12 mouse cellular contexts compared by ENCODE assay signal in genomic region chr13:43225161-43225560, GRCm38 (mm10). TPM values are rescaled to one million over a fixed set of nuclear protein-coding genes. Genes with fewer than 3 reads are reported as not detected.
DNase-seq lines count a peak whose midpoint lies in the region; ATAC-seq and TF ChIP-seq lines count a peak whose summit lies in the region.
"Had no signal": no experiment of that assay in that cellular context is flagged by ENCODE, and none has a peak within 500 bp of the region (broad histone marks: within the 10 kb centered on the region; RNA-seq: fewer than 3 reads in every experiment).

No protein-coding gene starts in this region.

- no peaks in the 10 kb centered on the region for H3K27me3 ChIP-seq in heart, postnatal 0 days (ENCODE audit: control insufficient read depth, insufficient read depth, low read length)
- no peaks in the 10 kb centered on the region for H3K27me3 ChIP-seq in liver, postnatal 0 days (ENCODE audit: insufficient read depth, low read length)
- H3K27me3 ChIP-seq in liver, embryonic 12.5 days (replicated peaks) = 0 out of 2 replicates have a peak, but pooled peaks cover 1% of the 10 kb centered on the region
- H3K27me3 ChIP-seq: heart, embryonic 12.5 days had no signal

- no peak for TF ChIP-seq EP300 in heart, postnatal 0 days (IDR thresholded peaks at IDR 0.05; ENCODE audit: low read depth)
- no peak for TF ChIP-seq EP300 in liver, postnatal 0 days (IDR thresholded peaks at IDR 0.05; ENCODE audit: low read depth)

- 85% methylated on average over 5 of the region's 5 CpGs for WGBS in heart, postnatal 0 days
- 84% methylated on average over 5 of the region's 5 CpGs for WGBS in liver, postnatal 0 days (ENCODE audit: insufficient replicate concordance)
- 78% methylated on average over 5 of the region's 5 CpGs for WGBS in liver, embryonic 12.5 days (ENCODE audit: insufficient replicate concordance)

- H3K4me1 ChIP-seq in heart, postnatal 0 days (ENCODE audit: control insufficient read depth, insufficient read depth) = peaks cover 51% of the 10 kb centered on the region
- peaks cover 18% of the 10 kb centered on the region for H3K4me1 ChIP-seq in liver, postnatal 0 days (ENCODE audit: insufficient read depth)
- peaks cover 12% of the 10 kb centered on the region for H3K4me1 ChIP-seq in liver, embryonic 12.5 days

- no peak for ATAC-seq in heart, postnatal 0 days (ENCODE audit: insufficient read depth, low read depth)
- no peak for ATAC-seq in liver, postnatal 0 days
- ATAC-seq in liver, embryonic 12.5 days = no peak
- peak; percentile 68 for ATAC-seq in megakaryocyte progenitor cell, adult 5-6 weeks (replicated peaks; ENCODE audit: poor library complexity)

- H3K4me2 ChIP-seq in heart, postnatal 0 days (ENCODE audit: low read depth, low read length) = no peak overlapping the region
- no peak overlapping the region for H3K4me2 ChIP-seq in liver, postnatal 0 days (ENCODE audit: low read depth, low read length)
- H3K4me2 ChIP-seq in liver, embryonic 12.5 days = no peak overlapping the region
- H3K4me2 ChIP-seq: midbrain, embryonic 11.5 days had no signal

- no peak overlapping the region for H3K9ac ChIP-seq in heart, postnatal 0 days (replicated peaks; ENCODE audit: low read depth, low read length)
- no peak overlapping the region for H3K9ac ChIP-seq in liver, postnatal 0 days (replicated peaks)
- H3K9ac ChIP-seq in liver, embryonic 12.5 days = no peak overlapping the region
- H3K9ac ChIP-seq: heart, embryonic 12.5 days had no signal

- H3K4me3 ChIP-seq in heart, postnatal 0 days (ENCODE audit: low read depth, low read length) = no peak overlapping the region
- H3K4me3 ChIP-seq in liver, postnatal 0 days (ENCODE audit: low read depth, low read length) = no peak overlapping the region
- H3K4me3 ChIP-seq in liver, embryonic 12.5 days = no peak overlapping the region
- H3K4me3 ChIP-seq: heart, embryonic 12.5 days had no signal

- no peaks in the 10 kb centered on the region for H3K9me3 ChIP-seq in heart, postnatal 0 days (replicated peaks; ENCODE audit: control insufficient read depth, low read length)
- peaks cover 7% of the 10 kb centered on the region; the same call in 1 of the 2 replicates for H3K9me3 ChIP-seq in liver, postnatal 0 days (ENCODE audit: low read length)
- 0 out of 2 replicates have a peak, but pooled peaks cover 5% of the 10 kb centered on the region for H3K9me3 ChIP-seq in liver, embryonic 12.5 days (replicated peaks)

- no peaks in the 10 kb centered on the region for H3K36me3 ChIP-seq in heart, postnatal 0 days (replicated peaks; ENCODE audit: control insufficient read depth, insufficient read depth, low read length)
- H3K36me3 ChIP-seq in liver, postnatal 0 days (replicated peaks; ENCODE audit: insufficient read depth, low read length) = no peaks in the 10 kb centered on the region
- H3K36me3 ChIP-seq in liver, embryonic 12.5 days = no peaks in the 10 kb centered on the region
- H3K36me3 ChIP-seq: heart, embryonic 12.5 days had no signal

- no peak for DNase-seq in heart, postnatal 0 days (ENCODE audit: low spot score)
- no peak for DNase-seq in heart, adult 8-10 months (ENCODE audit: low spot score)
- DNase-seq in liver, postnatal 0 days = no peak
- peak; percentile 28 for DNase-seq in ES-CJ7 (ENCODE audit: low read depth, low spot score)
- DNase-seq in layer of hippocampus, adult 9-10 months (ENCODE audit: low spot score) = no peak
- DNase-seq in left cerebral cortex, postnatal 36 days (ENCODE audit: low spot score in 2 of 2) = no peak
- DNase-seq: adrenal gland, postnatal 25 days; kidney, adult 11 months had no signal

- intact Hi-C loops in left cerebral cortex, postnatal 36 days (cut with DNase I) = no loop called here

- peak; percentile 36; the same call in 1 of the 2 replicates for TF ChIP-seq CTCF in heart, postnatal 0 days (IDR thresholded peaks at IDR 0.05; ENCODE audit: low read depth)
- TF ChIP-seq CTCF in liver, postnatal 0 days (IDR thresholded peaks at IDR 0.05; ENCODE audit: low read depth) = peak; percentile 64

- no peak overlapping the region for H3K27ac ChIP-seq in heart, postnatal 0 days (ENCODE audit: low read depth)
- no peak overlapping the region for H3K27ac ChIP-seq in liver, postnatal 0 days (ENCODE audit: low read depth)
- H3K27ac ChIP-seq in liver, embryonic 12.5 days = no peak overlapping the region

RNA-seq across cellular contexts. Expression of gene Tbc1d7, which starts 53.9 kb away (rescaled TPM):
- 14.8 and 32.9 TPM in 2 replicates for total RNA-seq in heart, postnatal 0 days (2014; rRNA removed; ENCODE audit: low replicate concordance)
- polyA plus RNA-seq in heart, postnatal 0 days (2015; fragmentation: Nextera tagmentation; extraction: Ambion mirVana) = 70.5 and 73.4 TPM in 2 replicates
- total RNA-seq in heart, adult 8-10 months (2022) = 10 to 100 TPM; 30.4 to 34.8 (median 33.0) TPM
- 11.7 and 12.9 TPM in 2 replicates for polyA plus RNA-seq in liver, postnatal 0 days (2015; fragmentation: Nextera tagmentation; extraction: Ambion mirVana)
- polyA plus RNA-seq in liver, embryonic 12.5 days (2016; fragmentation: Nextera tagmentation; extraction: Ambion mirVana) = 20.0 and 20.7 TPM in 2 replicates
- total RNA-seq in megakaryocyte progenitor cell, adult 5-6 weeks (2015) = 22.8 and 28.9 TPM in 2 replicates
- 6.5 and 6.6 TPM in 2 replicates for total RNA-seq in megakaryocyte progenitor cell, adult 5-6 weeks (2017)
- total RNA-seq in left cerebral cortex, postnatal 36 days (2021) = 10 to 100 TPM; 30.7 to 32.9 TPM
